Mouse (Mus musculus) heart, postnatal 14 days (tissue): ENCODE measurements around the gene Dync1li2. TPM values are rescaled to one million over a fixed set of nuclear protein-coding genes. Genes with fewer than 3 reads are reported as not detected.

Source experiments
- DNase-seq, 2 experiments: peaks; one replicate each; pipeline ENCODE4 v3.0.0; 2021 to 2022
- intact Hi-C: fragments of 180-260 bp; cut with DNase I; formaldehyde crosslinking; loops from one replicate; pipeline ENCODE4 v1.15.1; 2025
- total RNA-seq, 2 experiments: library from RNA; stranded (reverse); gene quantifications; 2 replicates each; pipeline ENCODE4 v1.2.3; 2021

Dync1li2 gene
- total RNA-seq, 2 experiments from 2014 or later, result 101 to 110 TPM

GRCm38 (mm10) chr8:104387980-104388379, 54.9 kb downstream of the Dync1li2 start:
- intact Hi-C loops, result no loop called here
- peak; percentile 41 to 45 for DNase-seq

- intact Hi-C loops, result no loop called here
- DNase-seq, result no peak
Measured at GRCm38 (mm10) chr8:104387501-104387900, 55.3 kb downstream of the Dync1li2 start.

- intact Hi-C loops, result no loop called here
- DNase-seq, result no peak
Measured at GRCm38 (mm10) chr8:104386693-104387092, 56.2 kb downstream of the Dync1li2 start.

- intact Hi-C loops, result no loop called here
- no peak for DNase-seq
Measured at GRCm38 (mm10) chr8:104383977-104384376, 58.9 kb downstream of the Dync1li2 start.

GRCm38 (mm10) chr8:104383296-104383695, 59.6 kb downstream of the Dync1li2 start:
- DNase-seq, result no peak
- intact Hi-C loops, result no loop called here

GRCm38 (mm10) chr8:104380961-104381411, 61.9 kb downstream of the Dync1li2 start:
- intact Hi-C loops, result no loop called here

GRCm38 (mm10) chr8:104380269-104380668, 62.6 kb downstream of the Dync1li2 start:
- DNase-seq, result no peak
- intact Hi-C loops, result no loop called here

More at GRCm38 (mm10) chr8:104380961-104381411, 61.9 kb downstream of the Dync1li2 start:
- no peak for DNase-seq

GRCm38 (mm10) chr8:104379301-104379836, 63.5 kb downstream of the Dync1li2 start:
- no peak for DNase-seq
- intact Hi-C loops, result no loop called here

GRCm38 (mm10) chr8:104376669-104377068, 66.2 kb downstream of the Dync1li2 start:
- intact Hi-C loops, result no loop called here
- no peak for DNase-seq

- DNase-seq, result no peak
- intact Hi-C loops, result no loop called here
Measured at GRCm38 (mm10) chr8:104375959-104376358, 66.9 kb downstream of the Dync1li2 start.

- intact Hi-C loops, result no loop called here
- DNase-seq, result peak; percentile 33 to 66
Measured at GRCm38 (mm10) chr8:104374864-104375846, 67.7 kb downstream of the Dync1li2 start.

- intact Hi-C loops, result no loop called here
- DNase-seq, result no peak
Measured at GRCm38 (mm10) chr8:104374269-104374668, 68.6 kb downstream of the Dync1li2 start.

- intact Hi-C loops, result no loop called here
- DNase-seq, result no peak
Measured at GRCm38 (mm10) chr8:104373779-104374178, 69.1 kb downstream of the Dync1li2 start.

- no peak for DNase-seq
- intact Hi-C loops, result no loop called here
Measured at GRCm38 (mm10) chr8:104371121-104371520, 71.7 kb downstream of the Dync1li2 start.

- peak in 1 of 2 experiments; percentile 37 for DNase-seq
- intact Hi-C loops, result no loop called here
Measured at GRCm38 (mm10) chr8:104370071-104370470, 72.8 kb downstream of the Dync1li2 start.

GRCm38 (mm10) chr8:104369591-104369990, 73.3 kb downstream of the Dync1li2 start:
- intact Hi-C loops, result no loop called here
- no peak for DNase-seq

Other genes starting within 250 kb of the Dync1li2 start
- 1 to 10 TPM; 6.3 to 7.8 TPM for gene Tk2, start 194.5 kb downstream of the Dync1li2 start, total RNA-seq
- gene Cklf, start 192.2 kb downstream of the Dync1li2 start, total RNA-seq, result 1 to 10 TPM; 5.4 to 7.5 TPM
- not detected for gene Cmtm2a, start 149.9 kb downstream of the Dync1li2 start, total RNA-seq
- gene Gm45711, start 133.0 kb downstream of the Dync1li2 start, total RNA-seq, result not detected
- gene Cmtm1, start 132.9 kb downstream of the Dync1li2 start, total RNA-seq, result not detected
- not detected for gene Gm11020, start 121.5 kb downstream of the Dync1li2 start, total RNA-seq
- gene Cmtm2b, start 120.8 kb downstream of the Dync1li2 start, total RNA-seq, result not detected
- 10 to 100 TPM; 31.4 to 31.5 TPM for gene Cmtm3, start 103.6 kb downstream of the Dync1li2 start, total RNA-seq
- gene Cmtm4, start 47.2 kb downstream of the Dync1li2 start, total RNA-seq, result 10 to 100 TPM; 12.1 to 13.6 TPM
- not detected for gene Terb1, start 66.9 kb upstream of the Dync1li2 start, total RNA-seq
- gene Nae1, start 91.6 kb upstream of the Dync1li2 start, total RNA-seq, result 10 to 100 TPM; 28.3 to 30.0 TPM
- gene Car7, start 91.6 kb upstream of the Dync1li2 start, total RNA-seq, result 1 to 10 TPM; 4.8 to 4.9 TPM
- gene Pdp2, start 148.4 kb upstream of the Dync1li2 start, total RNA-seq, result 10 to 100 TPM; 17.0 to 18.2 TPM
- gene Cdh16, start 181.3 kb upstream of the Dync1li2 start, total RNA-seq, result 1 to 10 TPM; 3.3 to 3.5 TPM
- 100 to 1,000 TPM; 198 to 203 TPM for gene Rrad, start 188.3 kb upstream of the Dync1li2 start, total RNA-seq
- gene Ciao2b, start 198.9 kb upstream of the Dync1li2 start, total RNA-seq, result 10 to 100 TPM; 52.9 to 63.6 TPM